Mouse (Mus musculus): Measurements from ENCODE around the gene Ksr1. TPM values are rescaled to one million over a fixed set of nuclear protein-coding genes. Genes with fewer than 3 reads are reported as not detected.

Ksr1 gene
- polyA plus RNA-seq, 1 experiment, result 18.2 TPM

GRCm38 (mm10) chr11:79103461-79103869 is 42.7 kb downstream of the Ksr1 start:
- TF ChIP-seq CTCF (IDR thresholded peaks at IDR 0.05; ENCODE audit: control insufficient read depth, insufficient read depth, low read length) (no peak), POLR2A (IDR thresholded peaks at IDR 0.05; ENCODE audit: borderline replicate concordance, control insufficient read depth, low read depth, low read length) (no peak)
- Histone ChIP-seq H3K4me3 (replicated peaks; ENCODE audit: control insufficient read depth, low read depth, low read length) (no peak overlapping the region), H3K27ac (ENCODE audit: control insufficient read depth, insufficient read depth, low read depth, low read length, poor library complexity) (no peak overlapping the region), H3K4me1 (ENCODE audit: control insufficient read depth, insufficient read depth, low read length) (no peaks in the 10 kb centered on the region; the same call in 1 of the 2 replicates)
- 63% methylated on average over 5 of the region's 5 CpGs for WGBS

GRCm38 (mm10) chr11:79102280-79102679 is 43.9 kb downstream of the Ksr1 start:
- Histone ChIP-seq H3K4me3 (replicated peaks; ENCODE audit: control insufficient read depth, low read depth, low read length) (no peak overlapping the region), H3K27ac (ENCODE audit: control insufficient read depth, insufficient read depth, low read depth, low read length, poor library complexity) (no peak overlapping the region), H3K4me1 (ENCODE audit: control insufficient read depth, insufficient read depth, low read length) (no peaks in the 10 kb centered on the region; the same call in 1 of the 2 replicates)
- TF ChIP-seq CTCF (IDR thresholded peaks at IDR 0.05; ENCODE audit: control insufficient read depth, insufficient read depth, low read length) (no peak), POLR2A (IDR thresholded peaks at IDR 0.05; ENCODE audit: borderline replicate concordance, control insufficient read depth, low read depth, low read length) (no peak)
- WGBS, result 69% methylated on average over 4 of the region's 4 CpGs

GRCm38 (mm10) chr11:79101568-79101967 is 44.6 kb downstream of the Ksr1 start:
- Histone ChIP-seq H3K27ac (ENCODE audit: control insufficient read depth, insufficient read depth, low read depth, low read length, poor library complexity) (no peak overlapping the region), H3K4me1 (ENCODE audit: control insufficient read depth, insufficient read depth, low read length) (no peaks in the 10 kb centered on the region; the same call in 1 of the 2 replicates), H3K4me3 (replicated peaks; ENCODE audit: control insufficient read depth, low read depth, low read length) (no peak overlapping the region)
- TF ChIP-seq POLR2A (IDR thresholded peaks at IDR 0.05; ENCODE audit: borderline replicate concordance, control insufficient read depth, low read depth, low read length), result no peak
- no peak for TF ChIP-seq CTCF (IDR thresholded peaks at IDR 0.05; ENCODE audit: control insufficient read depth, insufficient read depth, low read length)
- WGBS, result 87% methylated on average over 6 of the region's 6 CpGs

GRCm38 (mm10) chr11:79099032-79099431 is 47.2 kb downstream of the Ksr1 start:
- H3K4me1 ChIP-seq (ENCODE audit: control insufficient read depth, insufficient read depth, low read length), result no peaks in the 10 kb centered on the region; the same call in 1 of the 2 replicates
- TF ChIP-seq CTCF (IDR thresholded peaks at IDR 0.05; ENCODE audit: control insufficient read depth, insufficient read depth, low read length) (no peak), POLR2A (IDR thresholded peaks at IDR 0.05; ENCODE audit: borderline replicate concordance, control insufficient read depth, low read depth, low read length) (no peak)
- no peak overlapping the region for H3K27ac ChIP-seq (ENCODE audit: control insufficient read depth, insufficient read depth, low read depth, low read length, poor library complexity)
- WGBS, result 51% methylated on average over 8 of the region's 8 CpGs
- no peak overlapping the region for H3K4me3 ChIP-seq (replicated peaks; ENCODE audit: control insufficient read depth, low read depth, low read length)

- Histone ChIP-seq H3K27ac (ENCODE audit: control insufficient read depth, insufficient read depth, low read depth, low read length, poor library complexity) (no peak overlapping the region), H3K4me1 (ENCODE audit: control insufficient read depth, insufficient read depth, low read length) (peaks cover 6% of the 10 kb centered on the region), H3K4me3 (replicated peaks; ENCODE audit: control insufficient read depth, low read depth, low read length) (no peak overlapping the region)
- no peak for TF ChIP-seq POLR2A (IDR thresholded peaks at IDR 0.05; ENCODE audit: borderline replicate concordance, control insufficient read depth, low read depth, low read length)
- TF ChIP-seq CTCF (IDR thresholded peaks at IDR 0.05; ENCODE audit: control insufficient read depth, insufficient read depth, low read length), result no peak
- 87% methylated on average over 7 of the region's 7 CpGs for WGBS
Observed at GRCm38 (mm10) chr11:79097736-79098135, 48.5 kb downstream of the Ksr1 start.

GRCm38 (mm10) chr11:79096673-79097072 is 49.5 kb downstream of the Ksr1 start:
- H3K4me3 ChIP-seq (replicated peaks; ENCODE audit: control insufficient read depth, low read depth, low read length), result no peak overlapping the region
- H3K4me1 ChIP-seq (ENCODE audit: control insufficient read depth, insufficient read depth, low read length), result peaks cover 9% of the 10 kb centered on the region
- 71% methylated on average over 5 of the region's 5 CpGs for WGBS
- H3K27ac ChIP-seq (ENCODE audit: control insufficient read depth, insufficient read depth, low read depth, low read length, poor library complexity), result no peak overlapping the region
- TF ChIP-seq POLR2A (IDR thresholded peaks at IDR 0.05; ENCODE audit: borderline replicate concordance, control insufficient read depth, low read depth, low read length) (no peak), CTCF (IDR thresholded peaks at IDR 0.05; ENCODE audit: control insufficient read depth, insufficient read depth, low read length) (no peak)

- Histone ChIP-seq H3K4me1 (ENCODE audit: control insufficient read depth, insufficient read depth, low read length) (peaks cover 9% of the 10 kb centered on the region), H3K4me3 (replicated peaks; ENCODE audit: control insufficient read depth, low read depth, low read length) (no peak overlapping the region), H3K27ac (ENCODE audit: control insufficient read depth, insufficient read depth, low read depth, low read length, poor library complexity) (no peak overlapping the region)
- 88% methylated on average over 2 of the region's 2 CpGs for WGBS
- TF ChIP-seq CTCF (IDR thresholded peaks at IDR 0.05; ENCODE audit: control insufficient read depth, insufficient read depth, low read length) (no peak), POLR2A (IDR thresholded peaks at IDR 0.05; ENCODE audit: borderline replicate concordance, control insufficient read depth, low read depth, low read length) (no peak)
Observed at GRCm38 (mm10) chr11:79095713-79096112, 50.5 kb downstream of the Ksr1 start.

- TF ChIP-seq POLR2A (IDR thresholded peaks at IDR 0.05; ENCODE audit: borderline replicate concordance, control insufficient read depth, low read depth, low read length) (no peak), CTCF (IDR thresholded peaks at IDR 0.05; ENCODE audit: control insufficient read depth, insufficient read depth, low read length) (no peak)
- H3K4me1 ChIP-seq (ENCODE audit: control insufficient read depth, insufficient read depth, low read length), result peaks cover 9% of the 10 kb centered on the region
- WGBS, result 74% methylated on average over 5 of the region's 5 CpGs
- no peak overlapping the region for H3K27ac ChIP-seq (ENCODE audit: control insufficient read depth, insufficient read depth, low read depth, low read length, poor library complexity)
- no peak overlapping the region for H3K4me3 ChIP-seq (replicated peaks; ENCODE audit: control insufficient read depth, low read depth, low read length)
Observed at GRCm38 (mm10) chr11:79094727-79095126, 51.5 kb downstream of the Ksr1 start.

All from bone marrow, adult 2 months (tissue).